Mouse (Mus musculus) intestine, embryonic 16.5 days (tissue): ENCODE measurements around the gene Gm17428. TPM values are rescaled to one million over a fixed set of nuclear protein-coding genes. Genes with fewer than 3 reads are reported as not detected.
A peak's percentile ranks its signal among the peaks of the same experiment; 100 is the strongest.

ENCODE experiments used
- ATAC-seq: fragments of 200-750 bp; cut with Nextera tagmentation; 2 replicates; pipeline ENCODE4 v1.8.0; 2017; ENCODE audit warnings: moderate TSS enrichment, moderate library complexity
- H3K27ac ChIP-seq: fragments of 300-500 bp; sonication (generic); 2 replicates; pipeline ENCODE4 v1.5.1; 2014; ENCODE audit warnings: mild to moderate bottlenecking, low read length
- H3K27me3 ChIP-seq: fragments of 300-500 bp; sonication (generic); replicated peaks from 2 replicates; pipeline ENCODE4 v1.6.1; 2014; ENCODE audit warnings: low read length, control low read depth, mixed read lengths; ENCODE audit not compliant: control insufficient read depth, insufficient read depth
- H3K36me3 ChIP-seq: fragments of 300-500 bp; sonication (generic); 2 replicates; pipeline ENCODE4 v1.6.1; 2014; ENCODE audit warnings: low read length, control low read depth; ENCODE audit not compliant: control insufficient read depth, insufficient read depth
- H3K4me1 ChIP-seq: fragments of 300-500 bp; sonication (generic); 2 replicates; pipeline ENCODE4 v1.6.1; 2014; ENCODE audit warnings: low read length, control low read depth, mixed read lengths; ENCODE audit not compliant: control insufficient read depth, insufficient read depth
- H3K4me2 ChIP-seq: fragments of 300-500 bp; sonication (generic); 2 replicates; pipeline ENCODE4 v1.6.1; 2014; ENCODE audit warnings: low read depth, low read length, control low read depth
- H3K4me3 ChIP-seq: fragments of 300-500 bp; sonication (generic); 2 replicates; pipeline ENCODE4 v1.5.1; 2014; ENCODE audit warnings: mild to moderate bottlenecking, low read length
- H3K9ac ChIP-seq: fragments of 300-500 bp; sonication (generic); 2 replicates; pipeline ENCODE4 v1.6.1; 2014; ENCODE audit warnings: low read depth, low read length
- H3K9me3 ChIP-seq: fragments of 300-500 bp; sonication (generic); 2 replicates; pipeline ENCODE4 v1.6.1; 2016; ENCODE audit warnings: low read length, control low read depth; ENCODE audit not compliant: control insufficient read depth
- WGBS: fragments of 180-500 bp; shearing (Covaris S2); extraction: QIAGEN DNeasy Blood & Tissue Kit; methylation state at CpG from one replicate; pipeline ENCODE4 v1.1.7; 2014; 5-methylcytosine and 5-hydroxymethylcytosine counted together
- polyA plus RNA-seq: library from polyadenylated mRNA; unstranded; fragments of >200 nt; fragmentation: Nextera tagmentation; extraction: Ambion mirVana; gene quantifications from 2 replicates; pipeline ENCODE4 v1.2.1, GENCODE M21; 2015

The Gm17428 gene
- polyA plus RNA-seq, 1 experiment from 2014 or later, result not detected

GRCm38 (mm10) chr14:54938431-54939219 is 38.1 kb upstream of the Gm17428 start:
- Histone ChIP-seq H3K27me3 (no peaks in the 10 kb centered on the region), H3K4me2 (no peak overlapping the region), H3K36me3 (no peaks in the 10 kb centered on the region), H3K9ac (no peak overlapping the region), H3K4me1 (0 out of 2 replicates have a peak, but pooled peaks cover 4% of the 10 kb centered on the region), H3K27ac (no peak overlapping the region), H3K9me3 (no peaks in the 10 kb centered on the region), H3K4me3 (no peak overlapping the region)
- 76% methylated on average over 15 of the region's 15 CpGs for WGBS
- ATAC-seq, result no peak

GRCm38 (mm10) chr14:54939434-54940175 is 37.1 kb upstream of the Gm17428 start:
- Histone ChIP-seq H3K4me1 (0 out of 2 replicates have a peak, but pooled peaks cover 4% of the 10 kb centered on the region), H3K4me2 (no peak overlapping the region), H3K36me3 (no peaks in the 10 kb centered on the region), H3K27ac (no peak overlapping the region), H3K9me3 (no peaks in the 10 kb centered on the region), H3K9ac (no peak overlapping the region), H3K27me3 (no peaks in the 10 kb centered on the region), H3K4me3 (no peak overlapping the region)
- WGBS, result 53% methylated on average over 12 of the region's 12 CpGs
- ATAC-seq, result peak; percentile 63; the same call in 1 of the 2 replicates

- Histone ChIP-seq H3K27ac (no peak overlapping the region), H3K4me1 (0 out of 2 replicates have a peak, but pooled peaks cover 4% of the 10 kb centered on the region), H3K4me3 (no peak overlapping the region), H3K27me3 (no peaks in the 10 kb centered on the region), H3K9me3 (no peaks in the 10 kb centered on the region), H3K36me3 (no peaks in the 10 kb centered on the region), H3K9ac (no peak overlapping the region), H3K4me2 (no peak overlapping the region)
- ATAC-seq, result no peak
- WGBS, result 81% methylated on average over 3 of the region's 3 CpGs
Observed at GRCm38 (mm10) chr14:54940176-54940530, 36.6 kb upstream of the Gm17428 start.

GRCm38 (mm10) chr14:54941024-54941978 is 35.4 kb upstream of the Gm17428 start:
- no peaks in the 10 kb centered on the region for H3K27me3 ChIP-seq
- no peak overlapping the region for H3K27ac ChIP-seq
- 0 out of 2 replicates have a peak, but pooled peaks cover 4% of the 10 kb centered on the region for H3K4me1 ChIP-seq
- WGBS, result 52% methylated on average over 13 of the region's 13 CpGs
- H3K4me3 ChIP-seq, result no peak overlapping the region
- no peak for ATAC-seq
- no peak overlapping the region for H3K4me2 ChIP-seq
- no peak overlapping the region for H3K9ac ChIP-seq
- no peaks in the 10 kb centered on the region for H3K9me3 ChIP-seq
- H3K36me3 ChIP-seq, result no peaks in the 10 kb centered on the region

GRCm38 (mm10) chr14:54942479-54942878 is 34.3 kb upstream of the Gm17428 start:
- Histone ChIP-seq H3K4me2 (no peak overlapping the region), H3K27me3 (no peaks in the 10 kb centered on the region), H3K27ac (no peak overlapping the region), H3K9me3 (no peaks in the 10 kb centered on the region), H3K4me3 (no peak overlapping the region), H3K4me1 (0 out of 2 replicates have a peak, but pooled peaks cover 4% of the 10 kb centered on the region), H3K9ac (no peak overlapping the region), H3K36me3 (no peaks in the 10 kb centered on the region)
- WGBS, result 89% methylated on average over 8 of the region's 8 CpGs
- no peak for ATAC-seq

GRCm38 (mm10) chr14:54943971-54944370 is 32.8 kb upstream of the Gm17428 start:
- H3K36me3 ChIP-seq, result no peaks in the 10 kb centered on the region
- no peaks in the 10 kb centered on the region for H3K27me3 ChIP-seq
- H3K9ac ChIP-seq, result no peak overlapping the region
- H3K27ac ChIP-seq, result no peak overlapping the region
- no peak for ATAC-seq
- H3K9me3 ChIP-seq, result no peaks in the 10 kb centered on the region
- H3K4me3 ChIP-seq, result no peak overlapping the region
- whole genome bisulfite sequencing, result 96% methylated on average over 7 of the region's 7 CpGs
- H3K4me1 ChIP-seq, result 0 out of 2 replicates have a peak, but pooled peaks cover 4% of the 10 kb centered on the region
- no peak overlapping the region for H3K4me2 ChIP-seq

- no peak for ATAC-seq
- H3K27ac ChIP-seq, result no peak overlapping the region
Observed at GRCm38 (mm10) chr14:54944939-54945338, 31.8 kb upstream of the Gm17428 start.

GRCm38 (mm10) chr14:54945975-54946704 is 30.6 kb upstream of the Gm17428 start:
- Histone ChIP-seq H3K4me2 (no peak overlapping the region), H3K9ac (no peak overlapping the region), H3K36me3 (no peaks in the 10 kb centered on the region), H3K9me3 (no peaks in the 10 kb centered on the region), H3K4me1 (no peaks in the 10 kb centered on the region), H3K4me3 (no peak overlapping the region), H3K27ac (no peak overlapping the region), H3K27me3 (no peaks in the 10 kb centered on the region)
- 78% methylated on average over 19 of the region's 19 CpGs for WGBS
- no peak for ATAC-seq

More at GRCm38 (mm10) chr14:54944939-54945338, 31.8 kb upstream of the Gm17428 start:
- Histone ChIP-seq H3K36me3 (no peaks in the 10 kb centered on the region), H3K4me1 (no peaks in the 10 kb centered on the region), H3K27me3 (no peaks in the 10 kb centered on the region), H3K4me2 (no peak overlapping the region), H3K9ac (no peak overlapping the region), H3K9me3 (no peaks in the 10 kb centered on the region), H3K4me3 (no peak overlapping the region)
- 66% methylated on average over 2 of the region's 2 CpGs for WGBS
